Mouse (Mus musculus) adipocyte (in vitro differentiated cells): ENCODE data around the gene Tagln2.

Experiments used
- DNase-seq: peaks from one replicate; pipeline ENCODE4 v3.0.0-alpha.2; 2016; ENCODE audit warnings: low spot score

Tagln2 gene

DNA sequence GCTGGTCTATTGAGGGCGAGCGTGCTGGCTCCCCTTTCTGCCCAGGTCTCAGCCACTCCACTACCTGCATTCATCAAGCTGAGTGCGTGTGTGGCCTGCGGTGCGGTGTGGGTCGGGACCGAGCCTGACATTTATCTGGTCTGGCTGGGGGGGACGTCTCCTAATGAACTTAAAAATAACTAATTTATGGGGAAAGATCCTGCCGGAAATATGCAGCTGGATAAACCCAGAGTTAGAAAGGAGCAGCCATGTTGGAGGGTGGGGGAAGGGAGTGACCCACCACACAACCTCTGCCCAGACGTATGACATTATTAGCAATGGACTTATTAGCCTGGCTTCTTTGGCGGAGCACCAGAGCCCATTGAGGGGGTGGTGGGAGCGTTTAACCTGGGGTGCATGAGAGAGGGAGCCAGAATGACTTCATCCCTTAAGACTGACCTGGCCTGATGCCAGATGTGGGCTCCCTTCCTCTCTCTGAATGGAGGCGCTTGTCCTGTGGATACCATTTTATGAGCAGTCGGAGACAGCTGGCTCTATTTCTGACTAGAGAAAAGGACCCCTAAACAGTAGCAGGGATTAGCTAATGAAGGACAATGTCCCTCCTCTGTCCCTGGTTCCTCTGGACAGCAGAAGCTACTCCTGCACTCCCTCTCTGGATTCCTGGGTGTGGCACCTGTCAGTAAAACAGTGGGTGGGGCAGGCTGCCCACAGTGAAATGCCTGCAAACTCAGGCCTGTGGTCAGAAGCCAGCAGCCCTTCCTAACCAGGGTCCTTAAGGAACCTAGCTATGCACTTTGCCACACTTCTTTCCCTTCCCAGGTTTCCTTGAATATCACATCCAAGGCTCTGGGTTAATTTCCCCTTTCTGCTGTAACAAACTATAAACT lies 3.5 kb downstream of the Tagln2 start:
- DNase-seq: no peak

- DNase-seq: no peak
Measured at GRCm38 (mm10) chr1:172504756-172505155, 4.9 kb downstream of the Tagln2 start.

- DNase-seq: peak; percentile 27
Measured at GRCm38 (mm10) chr1:172507001-172507400, 7.2 kb downstream of the Tagln2 start.

GRCm38 (mm10) chr1:172507701-172508100 lies 7.9 kb downstream of the Tagln2 start:
- DNase-seq: no peak

- no peak for DNase-seq
Measured at GRCm38 (mm10) chr1:172508172-172508571, 8.3 kb downstream of the Tagln2 start.

DNA sequence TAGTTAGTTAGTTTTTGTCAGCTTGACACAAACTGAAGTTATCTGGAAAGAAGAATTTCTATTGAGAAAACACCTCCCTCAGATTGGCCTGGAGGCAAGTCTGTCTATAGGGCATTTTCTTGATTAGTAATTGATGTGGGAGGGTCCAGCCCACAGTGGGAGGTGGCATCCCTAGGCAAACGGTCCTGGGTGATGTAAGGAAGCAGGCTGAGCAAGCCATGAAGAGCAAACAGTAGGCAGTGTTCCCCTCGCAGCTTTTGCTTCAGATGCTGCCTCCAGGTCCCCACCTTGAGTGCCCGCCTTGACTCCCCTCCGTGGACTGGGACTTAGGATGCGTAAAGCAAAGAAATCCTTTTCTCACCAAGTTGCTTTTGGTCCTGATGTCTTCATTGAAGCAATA lies 9.4 kb downstream of the Tagln2 start:
- DNase-seq: no peak

DNA sequence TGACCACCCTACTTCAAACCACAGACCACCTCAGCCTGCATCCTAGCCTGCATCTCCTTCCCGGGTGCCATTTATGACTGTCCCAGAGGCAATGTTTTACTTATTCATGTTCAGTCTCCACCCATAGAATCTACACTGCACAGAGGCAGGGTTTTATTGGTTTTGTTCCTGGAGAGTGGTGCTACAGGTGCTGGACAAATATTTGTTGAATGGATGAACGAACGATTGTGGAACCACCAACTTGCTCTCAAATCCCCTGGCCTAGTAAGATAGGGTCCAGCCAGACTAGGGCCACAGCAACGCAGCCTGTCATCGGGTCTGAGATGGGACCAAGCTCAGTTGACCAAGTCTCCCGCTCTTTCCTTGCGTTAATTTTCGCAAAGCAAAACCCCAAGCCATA lies 10.1 kb downstream of the Tagln2 start:
- no peak for DNase-seq

GRCm38 (mm10) chr1:172510421-172510972 lies 10.7 kb downstream of the Tagln2 start:
- no peak for DNase-seq

DNA sequence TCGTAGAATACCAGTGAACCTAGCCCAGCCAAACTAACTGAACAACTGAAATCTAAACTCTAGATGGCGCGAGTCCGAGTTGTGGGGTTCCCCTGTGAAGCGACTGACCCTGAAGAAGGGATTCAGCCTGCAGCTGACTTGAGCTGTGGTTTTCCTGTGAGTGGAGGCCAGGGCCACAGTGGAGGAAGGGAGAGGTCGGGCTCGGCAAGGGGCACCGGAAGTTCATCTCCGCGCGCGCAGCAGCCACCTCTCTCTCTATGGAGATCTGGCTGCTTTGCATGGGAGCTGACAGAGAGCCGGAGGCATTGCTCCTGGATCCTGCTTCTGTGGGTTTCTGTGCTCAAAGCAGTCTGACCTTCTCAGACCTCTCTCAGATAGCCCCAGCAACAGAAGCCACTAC lies 13.1 kb downstream of the Tagln2 start:
- DNase-seq: no peak

- DNase-seq: no peak
Measured at GRCm38 (mm10) chr1:172513525-172514212, 13.8 kb downstream of the Tagln2 start.

- DNase-seq: no peak
Measured at GRCm38 (mm10) chr1:172514213-172514529, 14.3 kb downstream of the Tagln2 start.

GRCm38 (mm10) chr1:172514551-172515268 lies 14.9 kb downstream of the Tagln2 start:
- DNase-seq: no peak

DNA sequence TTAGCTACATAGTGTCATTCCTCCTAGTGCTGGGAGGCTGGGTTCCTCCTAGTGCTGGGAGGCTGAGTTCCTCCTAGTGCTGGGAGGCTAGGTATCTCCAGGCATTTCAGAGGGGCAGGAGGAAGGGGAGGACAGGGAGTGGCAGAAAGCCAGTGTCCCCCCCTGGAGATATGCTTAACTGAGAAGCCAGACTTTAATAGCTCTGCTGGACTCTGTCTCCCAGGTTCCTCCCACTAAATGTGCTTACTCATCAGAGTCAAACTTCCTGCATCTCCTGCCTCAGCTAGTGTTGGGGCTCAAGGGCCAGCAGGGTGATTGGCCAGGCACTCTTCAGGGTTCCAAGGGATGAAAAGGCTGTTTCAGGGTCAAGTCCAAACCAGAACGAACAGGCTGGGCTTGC lies 15.5 kb downstream of the Tagln2 start:
- DNase-seq: no peak

GRCm38 (mm10) chr1:172518013-172518412 lies 18.2 kb downstream of the Tagln2 start:
- no peak for DNase-seq

- no peak for DNase-seq
Measured at GRCm38 (mm10) chr1:172519644-172520043, 19.8 kb downstream of the Tagln2 start.

- DNase-seq: no peak
Measured at GRCm38 (mm10) chr1:172520576-172521440, 21.0 kb downstream of the Tagln2 start, which contains the start of gene Cfap45. Gene Cfap45, plus strand, starts transcription at chr1:172520801.

GRCm38 (mm10) chr1:172522524-172522923 lies 22.7 kb downstream of the Tagln2 start:
- DNase-seq: no peak

DNA sequence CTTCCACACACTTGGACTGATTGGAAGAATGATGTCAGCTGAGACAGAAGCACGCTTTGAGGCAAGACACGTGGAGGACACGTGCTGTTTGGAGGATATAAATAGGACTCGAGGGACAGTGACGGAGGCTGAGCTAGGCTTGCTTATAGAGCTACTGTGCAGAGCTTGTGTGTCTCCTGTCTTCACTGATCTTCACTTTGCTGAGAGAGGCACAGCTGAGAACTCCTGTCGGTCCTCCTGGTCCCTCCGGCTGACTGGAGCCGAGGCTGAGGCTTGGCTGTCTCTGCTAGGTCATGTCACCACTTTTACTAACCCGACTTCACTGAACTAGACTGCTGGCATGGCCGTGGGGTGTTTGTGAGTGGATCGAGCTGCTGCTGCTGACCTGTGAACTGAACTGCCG lies 23.9 kb downstream of the Tagln2 start:
- no peak for DNase-seq

DNA sequence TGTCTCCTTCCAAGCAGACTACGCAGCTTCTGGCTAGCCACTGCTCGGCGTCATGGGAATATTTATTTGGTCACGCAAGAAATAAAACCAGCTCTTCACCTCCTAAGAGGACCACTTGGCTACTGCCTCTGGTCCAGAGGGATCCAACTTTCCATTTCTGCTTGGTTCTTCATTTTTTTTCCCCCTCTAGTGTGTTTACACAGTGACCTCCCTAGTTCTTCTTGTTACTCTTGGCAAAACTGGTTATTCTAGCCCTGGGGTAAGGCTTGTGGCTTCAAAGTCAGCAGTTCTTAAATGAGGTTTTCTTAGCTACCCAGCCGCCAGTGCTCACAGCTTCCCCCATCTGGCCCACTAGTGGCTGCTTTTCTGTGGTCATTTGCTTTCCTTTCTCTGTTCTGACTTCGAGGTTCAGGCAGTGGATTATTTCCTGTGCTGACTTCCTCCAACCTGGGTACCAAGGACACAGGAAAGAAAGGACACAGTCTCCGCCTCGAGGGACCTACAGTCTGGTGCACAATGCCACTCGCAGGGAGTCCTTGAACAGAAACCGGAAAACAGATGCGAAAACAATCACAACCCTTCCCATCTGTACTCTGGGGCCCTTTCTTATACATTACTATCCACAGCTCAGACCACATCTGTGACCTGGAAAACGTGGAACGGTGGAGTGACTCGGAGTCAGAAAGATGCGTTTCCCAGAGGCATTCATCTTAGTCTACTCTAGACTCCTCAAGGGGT lies 25.3 kb downstream of the Tagln2 start:
- peak; percentile 8 for DNase-seq

DNA sequence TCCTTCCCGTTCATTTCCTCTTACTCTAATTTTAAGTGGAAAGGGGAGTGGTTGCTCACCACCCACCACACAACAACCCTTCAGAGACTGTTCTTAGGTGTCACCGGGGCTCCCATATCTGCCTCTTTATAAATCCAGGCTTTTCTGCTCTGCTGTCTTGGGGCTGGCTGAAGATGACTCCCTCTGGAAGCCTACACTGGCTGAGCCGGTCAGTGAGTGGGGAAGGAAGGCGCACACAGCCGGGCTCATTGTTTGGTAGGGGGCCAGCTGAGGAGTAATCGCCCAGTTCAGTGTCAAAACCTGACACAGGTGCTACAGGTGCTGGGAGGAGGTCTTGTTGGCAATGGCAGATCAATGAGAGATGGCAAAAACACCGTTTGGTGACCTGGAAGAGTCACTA lies 26.1 kb downstream of the Tagln2 start:
- no peak for DNase-seq
